Mouse (Mus musculus): ENCODE data around the gene Rtn4.

DNA sequence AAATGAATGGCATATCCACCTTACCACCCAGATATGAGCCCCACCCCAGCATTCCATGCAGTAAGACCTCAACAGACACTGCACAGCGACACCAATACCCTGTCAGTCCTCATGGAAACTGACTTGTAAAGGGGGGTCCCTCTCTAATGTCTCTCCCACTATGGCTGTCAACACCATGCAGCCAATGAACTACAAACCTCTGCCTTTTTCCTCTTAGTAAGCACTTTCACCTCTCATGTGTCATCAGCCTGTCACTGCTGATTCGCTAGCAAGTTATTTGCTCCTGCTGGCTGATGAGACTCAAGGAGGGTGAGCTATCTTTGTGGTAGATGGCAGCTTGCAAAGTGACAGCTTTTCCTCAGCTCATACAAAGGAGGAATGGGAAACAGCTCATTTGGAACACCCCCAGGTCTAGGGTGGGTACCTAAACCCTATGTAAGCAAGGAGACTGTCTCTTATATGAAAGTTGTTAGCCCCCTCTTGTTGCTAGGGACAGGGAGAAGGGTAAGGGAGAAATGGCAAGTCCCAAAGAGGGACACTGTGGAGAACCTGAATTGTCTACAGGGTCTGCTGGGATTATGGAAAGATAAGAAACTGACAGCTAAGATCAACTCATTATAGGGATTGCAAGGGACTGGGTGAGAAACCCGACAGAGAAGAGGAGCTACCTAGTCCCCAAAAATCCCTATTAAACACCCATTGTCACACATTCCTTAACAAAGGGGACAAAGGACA lies 78.1 kb downstream of the Rtn4 start:
- TF ChIP-seq CTCF (IDR thresholded peaks at IDR 0.05; ENCODE audit: insufficient read depth, low read length) (no peak), POLR2A (IDR thresholded peaks at IDR 0.05; ENCODE audit: borderline replicate concordance, extremely low read depth, low read depth, low read length) (no peak)

Measured in lung, adult 2 months (tissue).